Mouse (Mus musculus): Measurements from ENCODE around the gene Ccdc187. TPM values are rescaled to one million over a fixed set of nuclear protein-coding genes. Genes with fewer than 3 reads are reported as not detected.

Ccdc187 gene
- polyA plus RNA-seq, 1 experiment from 2014 or later: 0.27 TPM

- Histone ChIP-seq H3K9me3 (ENCODE audit: control insufficient read depth, low read length) (no peaks in the 10 kb centered on the region), H3K27ac (ENCODE audit: low read length) (peak overlapping the region; percentile 16), H3K4me1 (ENCODE audit: control insufficient read depth, insufficient read depth, low read length) (peaks cover 24% of the 10 kb centered on the region), H3K4me3 (ENCODE audit: low read length) (no peak overlapping the region), H3K4me2 (ENCODE audit: low read depth, low read length) (no peak overlapping the region), H3K36me3 (ENCODE audit: control insufficient read depth, insufficient read depth, low read length) (no peaks in the 10 kb centered on the region), H3K9ac (ENCODE audit: low read depth, low read length) (0 out of 2 replicates have a peak overlapping the region, but pooled peaks have one; percentile 32), H3K27me3 (replicated peaks; ENCODE audit: control insufficient read depth, insufficient read depth, low read length) (no peaks in the 10 kb centered on the region)
- ATAC-seq: no peak
- WGBS: 28% methylated on average over 6 of the region's 6 CpGs
These were observed 2.3 kb upstream of the Ccdc187 start for GRCm38 (mm10) chr2:26296606-26297195.

DNA sequence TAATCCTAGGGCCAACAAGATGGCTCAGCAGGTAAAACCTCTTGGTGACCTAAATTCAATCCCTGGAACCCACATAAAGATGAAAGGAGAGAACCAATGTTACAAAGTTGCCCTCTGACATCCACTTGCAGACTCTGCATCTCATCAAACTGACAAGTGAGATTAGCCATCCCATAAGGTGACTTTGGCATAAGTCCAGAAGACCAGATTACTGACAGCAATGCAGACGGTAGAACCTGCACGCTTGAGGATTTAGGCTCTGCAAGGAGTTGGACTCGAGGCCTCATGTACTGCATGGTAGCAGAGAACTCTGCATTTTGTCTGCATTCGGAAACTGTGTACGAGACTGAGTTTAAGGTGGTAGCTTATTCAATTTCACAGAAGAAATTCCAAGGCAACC, 4.2 kb downstream of the Ccdc187 start:
- H3K9ac ChIP-seq (ENCODE audit: low read depth, low read length): no peak overlapping the region
- H3K9me3 ChIP-seq (ENCODE audit: control insufficient read depth, low read length): no peaks in the 10 kb centered on the region
- H3K4me1 ChIP-seq (ENCODE audit: control insufficient read depth, insufficient read depth, low read length): no peaks in the 10 kb centered on the region
- H3K27ac ChIP-seq (ENCODE audit: low read length): no peak overlapping the region
- 64% methylated on average over 5 of the region's 5 CpGs for WGBS
- no peaks in the 10 kb centered on the region for H3K36me3 ChIP-seq (ENCODE audit: control insufficient read depth, insufficient read depth, low read length)
- H3K4me3 ChIP-seq (ENCODE audit: low read length): no peak overlapping the region
- ATAC-seq: no peak
- H3K4me2 ChIP-seq (ENCODE audit: low read depth, low read length): no peak overlapping the region
- H3K27me3 ChIP-seq (replicated peaks; ENCODE audit: control insufficient read depth, insufficient read depth, low read length): no peaks in the 10 kb centered on the region

DNA sequence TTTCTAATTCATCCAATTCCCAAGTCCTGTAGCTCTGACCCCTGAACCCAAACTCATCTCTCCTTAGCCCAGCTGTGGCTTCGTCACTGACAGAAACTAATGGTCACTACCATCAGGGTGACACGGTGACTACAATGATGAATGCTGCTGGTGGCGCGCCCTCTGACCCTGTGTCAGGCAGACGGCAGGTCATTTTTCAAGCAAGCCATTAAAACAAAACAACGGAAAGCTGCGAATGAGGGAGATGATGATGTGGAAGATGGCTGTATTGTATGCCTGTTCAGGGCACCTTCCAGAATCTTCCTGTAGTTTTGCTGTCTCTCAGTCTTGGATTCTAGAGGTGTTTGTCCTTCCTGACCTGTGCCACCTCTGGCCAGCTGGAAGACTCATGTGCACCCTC, 8.0 kb downstream of the Ccdc187 start:
- 48% methylated on average over 7 of the region's 7 CpGs for WGBS
- H3K36me3 ChIP-seq (ENCODE audit: control insufficient read depth, insufficient read depth, low read length): no peaks in the 10 kb centered on the region
- H3K4me3 ChIP-seq (ENCODE audit: low read length): no peak overlapping the region
- H3K27ac ChIP-seq (ENCODE audit: low read length): no peak overlapping the region
- H3K4me1 ChIP-seq (ENCODE audit: control insufficient read depth, insufficient read depth, low read length): no peaks in the 10 kb centered on the region
- H3K27me3 ChIP-seq (replicated peaks; ENCODE audit: control insufficient read depth, insufficient read depth, low read length): no peaks in the 10 kb centered on the region
- no peak for ATAC-seq
- no peak overlapping the region for H3K4me2 ChIP-seq (ENCODE audit: low read depth, low read length)
- no peak overlapping the region for H3K9ac ChIP-seq (ENCODE audit: low read depth, low read length)
- no peaks in the 10 kb centered on the region for H3K9me3 ChIP-seq (ENCODE audit: control insufficient read depth, low read length)

DNA sequence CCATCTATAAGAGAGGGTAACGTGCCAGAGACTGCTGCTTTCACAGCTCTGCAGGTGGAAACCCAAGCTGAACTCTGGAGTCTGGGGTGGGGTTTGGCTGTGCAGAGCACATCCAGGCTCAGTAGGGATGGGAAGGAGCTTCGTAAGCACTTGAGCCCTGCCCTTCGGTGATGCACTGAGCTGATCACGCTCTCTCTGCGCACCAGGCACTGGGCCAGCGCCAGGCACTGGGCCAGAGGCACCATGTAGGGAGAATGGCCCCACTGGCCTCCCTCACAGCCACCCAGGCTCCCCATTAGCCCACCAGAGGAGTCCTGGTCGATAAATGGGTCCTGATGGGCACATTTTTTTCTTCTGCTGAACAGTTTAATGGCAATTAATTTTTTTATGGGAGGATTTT, 8.6 kb downstream of the Ccdc187 start:
- no peak overlapping the region for H3K4me3 ChIP-seq (ENCODE audit: low read length)
- no peak overlapping the region for H3K4me2 ChIP-seq (ENCODE audit: low read depth, low read length)
- H3K27ac ChIP-seq (ENCODE audit: low read length): no peak overlapping the region
- H3K27me3 ChIP-seq (replicated peaks; ENCODE audit: control insufficient read depth, insufficient read depth, low read length): no peaks in the 10 kb centered on the region
- H3K36me3 ChIP-seq (ENCODE audit: control insufficient read depth, insufficient read depth, low read length): no peaks in the 10 kb centered on the region
- WGBS: 66% methylated on average over 7 of the region's 7 CpGs
- ATAC-seq: no peak; the same call in 1 of the 2 replicates
- no peaks in the 10 kb centered on the region for H3K9me3 ChIP-seq (ENCODE audit: control insufficient read depth, low read length)
- H3K4me1 ChIP-seq (ENCODE audit: control insufficient read depth, insufficient read depth, low read length): no peaks in the 10 kb centered on the region
- H3K9ac ChIP-seq (ENCODE audit: low read depth, low read length): no peak overlapping the region

DNA sequence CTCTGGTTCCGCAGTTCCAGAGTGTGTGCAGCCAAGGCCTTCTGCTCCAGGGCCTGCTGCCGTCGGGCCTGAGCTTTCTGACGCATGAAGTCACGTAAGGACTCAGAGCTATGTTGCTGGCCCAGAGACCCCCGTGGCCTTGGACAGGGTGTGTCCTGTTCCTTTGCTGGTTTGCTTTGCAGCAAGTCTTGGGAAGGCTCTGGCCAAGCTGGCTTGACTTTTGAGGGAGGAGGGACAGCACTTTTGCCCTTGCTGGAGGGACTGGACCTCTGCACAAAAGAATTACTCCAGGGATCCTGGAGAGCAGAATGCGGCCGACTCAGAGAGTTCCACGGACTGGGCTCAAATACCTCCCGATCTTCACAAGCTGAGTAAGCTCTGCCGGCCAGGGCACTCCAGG, 13.8 kb downstream of the Ccdc187 start:
- H3K4me2 ChIP-seq (ENCODE audit: low read depth, low read length): no peak overlapping the region
- 77% methylated on average over 11 of the region's 11 CpGs for WGBS
- no peaks in the 10 kb centered on the region for H3K36me3 ChIP-seq (ENCODE audit: control insufficient read depth, insufficient read depth, low read length)
- H3K27me3 ChIP-seq (replicated peaks; ENCODE audit: control insufficient read depth, insufficient read depth, low read length): no peaks in the 10 kb centered on the region
- H3K9ac ChIP-seq (ENCODE audit: low read depth, low read length): no peak overlapping the region
- no peak overlapping the region for H3K27ac ChIP-seq (ENCODE audit: low read length)
- no peak for ATAC-seq
- no peaks in the 10 kb centered on the region for H3K4me1 ChIP-seq (ENCODE audit: control insufficient read depth, insufficient read depth, low read length)
- no peak overlapping the region for H3K4me3 ChIP-seq (ENCODE audit: low read length)
- H3K9me3 ChIP-seq (ENCODE audit: control insufficient read depth, low read length): no peaks in the 10 kb centered on the region

- Histone ChIP-seq H3K4me3 (ENCODE audit: low read length) (no peak overlapping the region), H3K36me3 (ENCODE audit: control insufficient read depth, insufficient read depth, low read length) (no peaks in the 10 kb centered on the region), H3K9me3 (ENCODE audit: control insufficient read depth, low read length) (no peaks in the 10 kb centered on the region), H3K9ac (ENCODE audit: low read depth, low read length) (no peak overlapping the region), H3K4me1 (ENCODE audit: control insufficient read depth, insufficient read depth, low read length) (no peaks in the 10 kb centered on the region), H3K27me3 (replicated peaks; ENCODE audit: control insufficient read depth, insufficient read depth, low read length) (no peaks in the 10 kb centered on the region), H3K4me2 (ENCODE audit: low read depth, low read length) (no peak overlapping the region), H3K27ac (ENCODE audit: low read length) (no peak overlapping the region)
- WGBS: 81% methylated on average over 3 of the region's 3 CpGs
- ATAC-seq: no peak
These were observed 14.6 kb downstream of the Ccdc187 start for GRCm38 (mm10) chr2:26279712-26280111.

GRCm38 (mm10) chr2:26273611-26274010, 20.7 kb downstream of the Ccdc187 start:
- Histone ChIP-seq H3K27ac (ENCODE audit: low read length) (no peak overlapping the region), H3K4me2 (ENCODE audit: low read depth, low read length) (no peak overlapping the region), H3K36me3 (ENCODE audit: control insufficient read depth, insufficient read depth, low read length) (no peaks in the 10 kb centered on the region), H3K9me3 (ENCODE audit: control insufficient read depth, low read length) (no peaks in the 10 kb centered on the region), H3K9ac (ENCODE audit: low read depth, low read length) (no peak overlapping the region), H3K4me3 (ENCODE audit: low read length) (no peak overlapping the region), H3K27me3 (replicated peaks; ENCODE audit: control insufficient read depth, insufficient read depth, low read length) (no peaks in the 10 kb centered on the region), H3K4me1 (ENCODE audit: control insufficient read depth, insufficient read depth, low read length) (no peaks in the 10 kb centered on the region)
- ATAC-seq: peak; percentile 66; the same call in 1 of the 2 replicates
- WGBS: 24% methylated on average over 7 of the region's 7 CpGs

GRCm38 (mm10) chr2:26268216-26268615, 26.1 kb downstream of the Ccdc187 start:
- Histone ChIP-seq H3K4me3 (ENCODE audit: low read length) (no peak overlapping the region), H3K36me3 (ENCODE audit: control insufficient read depth, insufficient read depth, low read length) (no peaks in the 10 kb centered on the region), H3K4me1 (ENCODE audit: control insufficient read depth, insufficient read depth, low read length) (peaks cover 14% of the 10 kb centered on the region), H3K4me2 (ENCODE audit: low read depth, low read length) (no peak overlapping the region), H3K9ac (ENCODE audit: low read depth, low read length) (no peak overlapping the region), H3K9me3 (ENCODE audit: control insufficient read depth, low read length) (no peaks in the 10 kb centered on the region), H3K27ac (ENCODE audit: low read length) (no peak overlapping the region), H3K27me3 (replicated peaks; ENCODE audit: control insufficient read depth, insufficient read depth, low read length) (no peaks in the 10 kb centered on the region)
- WGBS: 67% methylated on average over 3 of the region's 3 CpGs
- ATAC-seq: no peak

DNA sequence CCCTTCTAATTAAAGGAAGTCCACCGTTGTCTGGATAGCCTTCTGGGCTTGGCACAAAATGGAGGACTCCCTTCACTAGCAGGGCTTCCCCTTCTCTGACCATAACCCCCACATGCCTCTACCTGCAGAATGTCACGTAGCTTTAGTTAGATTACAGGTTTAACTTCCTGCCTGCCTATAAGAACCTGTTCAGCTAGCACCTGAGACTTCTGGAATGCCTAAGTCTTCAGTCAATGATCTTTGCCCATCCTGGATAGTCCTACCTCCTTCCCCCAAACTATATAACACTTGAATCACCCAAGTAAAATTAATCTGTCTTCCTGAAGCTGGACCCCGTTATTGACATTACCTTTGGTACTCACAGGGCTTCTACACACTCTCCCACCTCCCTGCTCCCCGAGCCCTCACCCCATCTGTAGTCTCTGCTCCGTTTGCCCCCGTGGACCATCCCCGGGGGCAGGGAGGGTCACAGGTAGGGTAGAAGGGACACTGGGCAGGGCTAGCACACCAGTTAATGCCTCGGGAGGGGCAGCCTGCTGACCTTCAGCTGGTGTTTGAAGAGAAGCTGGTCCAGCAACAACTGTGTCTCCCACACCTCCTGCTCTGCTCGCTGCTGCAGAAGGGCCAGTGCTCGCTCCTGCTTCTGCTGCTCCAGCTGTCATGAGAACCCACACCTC, 28.2 kb downstream of the Ccdc187 start:
- Histone ChIP-seq H3K9ac (ENCODE audit: low read depth, low read length) (peak overlapping the region; percentile 3; the same call in 1 of the 2 replicates), H3K9me3 (ENCODE audit: control insufficient read depth, low read length) (no peaks in the 10 kb centered on the region), H3K27me3 (replicated peaks; ENCODE audit: control insufficient read depth, insufficient read depth, low read length) (no peaks in the 10 kb centered on the region), H3K4me3 (ENCODE audit: low read length) (no peak overlapping the region), H3K4me2 (ENCODE audit: low read depth, low read length) (no peak overlapping the region; the same call in 1 of the 2 replicates), H3K36me3 (ENCODE audit: control insufficient read depth, insufficient read depth, low read length) (no peaks in the 10 kb centered on the region), H3K4me1 (ENCODE audit: control insufficient read depth, insufficient read depth, low read length) (peaks cover 14% of the 10 kb centered on the region), H3K27ac (ENCODE audit: low read length) (peak overlapping the region; percentile 73)
- peak; percentile 70 for ATAC-seq
- 62% methylated on average over 10 of the region's 10 CpGs for WGBS

Data from intestine, embryonic 16.5 days (tissue).